Mouse (Mus musculus): ENCODE data around the gene Taar8c.
A peak's percentile ranks its signal among the peaks of the same experiment; 100 is the strongest.
"Not testable (repeated sequence)": the region's sequence is repeated elsewhere in the genome, so short reads cannot be mapped to it uniquely, and the experiment has no call there.

Gene Taar8c

GRCm38 (mm10) chr10:24101812-24102211 is at the start of gene Taar8c:
TSS of gene Taar8c (minus strand) at chr10:24101912.
- not testable (repeated sequence) for DNase-seq

GRCm38 (mm10) chr10:24150086-24150485 is 48.4 kb upstream of the Taar8c start:
- DNase-seq, result no peak

GRCm38 (mm10) chr10:24149135-24149781 is 47.5 kb upstream of the Taar8c start, which contains the start of gene Stx7:
TSS of gene Stx7 (plus strand) at chr10:24149302.
- peak; percentile 93 for DNase-seq

DNA sequence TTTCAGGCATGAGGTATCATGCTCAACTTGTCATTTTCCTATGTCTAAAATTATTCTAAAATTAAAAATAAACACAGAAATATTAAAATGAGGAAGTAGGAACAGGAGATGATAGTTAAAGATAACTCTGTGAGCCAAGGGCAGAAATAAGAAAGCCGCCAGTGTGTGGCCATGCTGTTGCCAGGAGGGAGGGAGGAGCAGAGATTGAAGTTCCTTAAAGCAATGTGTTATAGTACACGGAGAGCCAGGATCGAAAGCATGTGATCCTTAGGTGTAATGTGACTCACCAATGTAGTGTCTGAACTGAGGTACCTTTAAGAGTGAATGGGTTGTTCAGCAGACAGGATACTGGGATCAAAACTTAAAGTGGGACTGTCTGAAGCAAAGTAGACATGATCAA is 41.0 kb upstream of the Taar8c start:
- no peak for DNase-seq

GRCm38 (mm10) chr10:24138623-24139261 is 37.0 kb upstream of the Taar8c start:
- DNase-seq, result no peak

GRCm38 (mm10) chr10:24134071-24134645 is 32.4 kb upstream of the Taar8c start:
- DNase-seq, result no peak

- DNase-seq, result no peak
Observed at GRCm38 (mm10) chr10:24133132-24133531, 31.4 kb upstream of the Taar8c start.

GRCm38 (mm10) chr10:24132273-24132672 is 30.6 kb upstream of the Taar8c start:
- DNase-seq, result no peak

DNA sequence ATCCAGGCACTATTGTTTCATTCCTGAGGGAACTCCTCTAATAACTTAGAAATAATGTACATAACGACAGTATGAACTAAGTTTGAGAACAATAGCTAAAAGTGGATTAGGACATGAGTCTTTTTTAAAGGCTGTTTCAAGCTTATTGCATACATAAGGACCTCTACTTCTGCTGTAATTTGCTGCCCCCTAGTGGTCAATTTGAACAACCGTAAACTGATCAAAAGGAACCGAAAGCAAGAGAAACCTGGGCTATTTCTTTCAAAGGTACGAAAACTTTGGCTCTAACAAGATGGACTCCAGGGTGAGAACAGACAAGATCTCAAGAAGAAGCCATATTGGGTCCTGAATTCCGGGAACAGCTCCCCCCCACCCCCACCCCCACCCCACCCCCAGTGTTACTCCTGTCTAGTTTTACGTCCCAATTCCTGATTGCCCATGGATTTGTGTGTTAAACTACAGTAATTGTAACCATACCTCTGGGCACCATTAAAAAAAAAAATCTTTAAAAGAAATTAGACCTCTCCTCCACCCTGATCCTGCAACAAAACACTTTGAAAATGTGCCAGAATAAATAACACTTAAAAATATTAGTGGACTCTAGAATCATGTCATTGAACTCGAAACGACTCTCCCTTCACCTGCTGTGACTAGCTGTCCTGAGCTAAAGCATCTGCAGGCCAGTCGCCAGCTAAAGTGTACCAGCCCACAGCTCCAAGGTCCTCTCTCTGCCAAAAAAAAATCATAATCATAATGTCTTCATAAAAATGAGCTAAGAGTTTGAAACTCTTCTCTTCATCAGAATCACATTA is 29.9 kb upstream of the Taar8c start:
- peak; percentile 52 for DNase-seq

- DNase-seq, result peak; percentile 3
Observed at GRCm38 (mm10) chr10:24111116-24111778, 9.5 kb upstream of the Taar8c start.

- DNase-seq, result not testable (repeated sequence)
Observed at GRCm38 (mm10) chr10:24109434-24109833, 7.7 kb upstream of the Taar8c start, which contains the start of gene Taar9. TSS of gene Taar9 (minus strand) at chr10:24109534.

DNA sequence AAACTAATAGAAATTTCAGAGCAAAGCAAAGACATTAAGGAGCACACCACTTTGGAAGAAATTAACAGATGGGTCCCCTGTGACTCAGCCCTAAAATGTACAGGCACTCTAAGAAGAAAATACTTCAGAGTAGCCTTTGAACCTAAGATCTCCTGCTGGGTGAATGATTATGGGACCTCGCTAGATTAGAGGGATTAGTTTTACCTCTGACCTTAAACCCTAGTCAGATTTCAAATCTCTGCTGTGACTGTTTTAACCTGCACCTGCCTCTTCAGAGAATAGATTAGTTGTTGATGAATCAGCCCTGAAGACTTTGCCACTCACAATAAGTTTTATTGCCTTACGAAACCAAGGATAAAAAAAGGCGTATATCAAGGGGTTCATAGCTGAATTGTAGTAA is 6.5 kb upstream of the Taar8c start:
- DNase-seq, result no peak

DNA sequence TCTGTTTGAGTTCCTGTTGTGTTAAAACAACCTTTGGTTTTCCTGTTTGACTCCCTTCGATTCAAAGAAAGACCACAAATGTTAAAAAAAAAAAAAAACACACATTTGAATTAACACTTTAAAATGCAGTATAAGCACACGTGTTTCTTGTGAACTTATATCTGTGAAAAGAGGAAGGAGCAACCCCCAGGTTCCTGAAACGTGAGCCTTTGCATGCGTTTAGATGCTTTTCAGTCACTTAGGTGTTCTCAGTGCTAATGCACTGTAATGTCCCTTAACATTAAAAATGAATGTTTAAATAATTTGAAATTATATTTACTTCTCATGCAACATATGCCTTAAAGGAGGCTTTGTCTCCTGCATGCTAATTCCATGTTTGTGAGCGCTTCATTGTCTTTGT is 6.0 kb upstream of the Taar8c start:
- no peak for DNase-seq

DNA sequence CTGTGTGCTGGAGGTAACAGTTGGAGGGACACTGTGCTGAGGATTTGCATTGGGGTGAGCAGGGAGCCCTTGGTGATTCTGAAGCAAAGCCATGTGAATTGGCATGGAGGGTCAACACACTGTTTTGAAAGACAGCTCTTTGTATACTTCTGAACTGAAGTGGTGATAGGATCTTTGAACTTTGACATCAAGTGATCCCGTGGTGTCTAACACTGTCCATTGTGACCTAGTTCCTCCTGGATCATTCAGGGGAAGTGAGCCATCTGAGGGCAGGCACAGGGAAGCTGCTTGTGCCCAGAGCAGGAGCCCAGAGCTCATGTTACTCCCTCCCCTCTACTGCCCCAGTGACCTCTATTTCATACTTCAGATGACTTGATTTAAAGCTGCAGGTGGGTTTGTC is 1.6 kb upstream of the Taar8c start:
- not testable (repeated sequence) for DNase-seq

DNA sequence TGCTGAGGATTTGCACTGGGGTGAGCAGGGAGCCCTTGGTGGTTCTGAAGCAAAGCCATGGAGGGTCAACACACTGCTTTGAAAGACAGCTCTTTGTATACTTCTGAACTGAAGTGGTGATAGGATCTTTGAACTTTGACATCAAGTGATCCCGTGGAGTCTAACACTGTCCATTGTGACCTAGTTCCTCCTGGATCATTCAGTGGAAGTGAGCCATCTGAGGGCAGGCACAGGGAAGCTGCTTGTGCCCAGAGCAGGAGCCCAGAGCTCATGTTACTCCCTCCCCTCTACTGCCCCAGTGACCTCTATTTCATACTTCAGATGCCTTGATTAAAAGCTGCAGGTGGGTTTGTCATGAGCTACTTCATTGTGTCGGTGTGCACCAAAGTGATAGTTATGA is 4.7 kb downstream of the Taar8c start:
- not testable (repeated sequence) for DNase-seq

DNA sequence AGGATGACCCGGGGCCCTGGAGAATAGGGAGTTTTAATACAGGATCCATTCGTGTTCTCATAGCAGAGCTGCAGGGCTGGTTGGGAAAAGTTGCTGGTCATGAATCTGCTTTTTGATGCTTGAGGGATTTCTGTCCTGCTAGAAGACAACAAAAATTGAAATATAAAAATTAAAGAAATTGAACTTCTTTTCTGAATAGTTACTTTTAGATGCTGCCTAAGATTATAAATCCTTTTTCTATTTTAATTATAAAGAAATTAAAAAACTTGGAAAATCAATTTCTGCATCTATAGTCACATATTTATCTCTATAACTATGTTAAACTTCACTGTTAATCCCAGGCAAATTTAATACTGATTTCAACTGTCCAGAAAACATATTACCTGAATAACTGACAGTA is 9.5 kb downstream of the Taar8c start, which contains the start of gene Taar8b:
TSS of gene Taar8b (minus strand) at position 101 of the 400 bp plus-strand sequence.
- no peak for DNase-seq

DNA sequence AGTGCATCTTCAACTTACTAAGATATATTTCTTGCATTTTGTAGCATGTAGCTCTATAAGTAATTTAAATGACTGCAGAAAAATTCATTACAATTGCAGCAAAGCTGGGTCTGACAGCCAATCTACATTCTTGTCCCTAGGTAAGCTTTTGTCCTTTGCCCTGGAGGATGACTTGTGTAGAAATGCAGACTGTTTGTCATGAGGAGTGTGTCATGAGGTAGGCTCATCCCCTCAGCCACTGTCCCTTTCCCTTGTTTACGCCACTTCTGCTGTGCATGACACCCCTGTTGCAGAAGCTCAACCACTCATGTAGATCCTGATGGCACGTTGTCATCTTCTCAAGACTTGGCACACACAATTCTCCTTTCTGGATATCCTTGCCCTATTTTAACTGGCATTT is 14.5 kb downstream of the Taar8c start:
- DNase-seq, result no peak

GRCm38 (mm10) chr10:24086555-24086954 is 15.2 kb downstream of the Taar8c start:
- no peak for DNase-seq

- DNase-seq, result no peak
Observed at GRCm38 (mm10) chr10:24085936-24086335, 15.8 kb downstream of the Taar8c start.

GRCm38 (mm10) chr10:24080166-24080565 is 21.5 kb downstream of the Taar8c start:
- peak; percentile 20 for DNase-seq

GRCm38 (mm10) chr10:24076200-24076599 is 25.5 kb downstream of the Taar8c start, which contains the start of gene Taar8a:
TSS of gene Taar8a (plus strand) at chr10:24076500.
- DNase-seq, result not testable (repeated sequence)

- DNase-seq, result not testable (repeated sequence)
Observed at GRCm38 (mm10) chr10:24074751-24075150, 27.0 kb downstream of the Taar8c start.

Data from thymus, postnatal 25 days (tissue).